Mouse (Mus musculus) forebrain, embryonic 13.5 days (tissue): ENCODE data around the gene Efna2. TPM values are rescaled to one million over a fixed set of nuclear protein-coding genes. Genes with fewer than 3 reads are reported as not detected.
"Not testable (repeated sequence)": the region's sequence is repeated elsewhere in the genome, so short reads cannot be mapped to it uniquely, and the experiment has no call there.

Experiments
- ATAC-seq: fragments of 200-750 bp; cut with Nextera tagmentation; 2 replicates; pipeline ENCODE4 v1.8.0; 2017
- H3K27ac ChIP-seq: fragments of 300-500 bp; sonication (generic); 2 replicates; pipeline ENCODE4 v1.5.1; 2015; ENCODE audit warnings: inconsistent platforms, mild to moderate bottlenecking, moderate library complexity
- H3K27me3 ChIP-seq: fragments of 300-500 bp; sonication (generic); 2 replicates; pipeline ENCODE4 v1.6.1; 2015; ENCODE audit warnings: mild to moderate bottlenecking, inconsistent platforms
- H3K36me3 ChIP-seq: fragments of 300-500 bp; sonication (generic); 2 replicates; pipeline ENCODE4 v1.6.1; 2015; ENCODE audit warnings: mild to moderate bottlenecking, inconsistent platforms; ENCODE audit not compliant: poor library complexity, severe bottlenecking
- H3K4me1 ChIP-seq: fragments of 300-500 bp; sonication (generic); 2 replicates; pipeline ENCODE4 v1.6.1; 2015; ENCODE audit warnings: inconsistent platforms
- H3K4me2 ChIP-seq: fragments of 300-500 bp; sonication (generic); 2 replicates; pipeline ENCODE4 v1.6.1; 2015; ENCODE audit warnings: inconsistent platforms, mild to moderate bottlenecking, moderate library complexity
- H3K4me3 ChIP-seq: fragments of 300-500 bp; sonication (generic); 2 replicates; pipeline ENCODE4 v1.5.1; 2015; ENCODE audit warnings: mild to moderate bottlenecking, inconsistent platforms
- H3K9ac ChIP-seq: fragments of 300-500 bp; sonication (generic); 2 replicates; pipeline ENCODE4 v1.6.1; 2015; ENCODE audit warnings: mild to moderate bottlenecking, inconsistent platforms
- H3K9me3 ChIP-seq: fragments of 300-500 bp; sonication (generic); replicated peaks from 2 replicates; pipeline ENCODE4 v1.6.1; 2016; ENCODE audit warnings: inconsistent platforms
- WGBS: fragments of 180-500 bp; shearing (Covaris S2); methylation state at CpG from one replicate; pipeline ENCODE4 v1.1.7; 2015; 5-methylcytosine and 5-hydroxymethylcytosine counted together
- polyA plus RNA-seq: library from polyadenylated mRNA; unstranded; fragments of >200 nt; fragmentation: Nextera tagmentation; extraction: Ambion mirVana; gene quantifications from 2 replicates; pipeline ENCODE4 v1.2.1, GENCODE M21; 2015

Efna2 gene
- polyA plus RNA-seq, 1 experiment from 2014 or later, result 19.5 TPM

DNA sequence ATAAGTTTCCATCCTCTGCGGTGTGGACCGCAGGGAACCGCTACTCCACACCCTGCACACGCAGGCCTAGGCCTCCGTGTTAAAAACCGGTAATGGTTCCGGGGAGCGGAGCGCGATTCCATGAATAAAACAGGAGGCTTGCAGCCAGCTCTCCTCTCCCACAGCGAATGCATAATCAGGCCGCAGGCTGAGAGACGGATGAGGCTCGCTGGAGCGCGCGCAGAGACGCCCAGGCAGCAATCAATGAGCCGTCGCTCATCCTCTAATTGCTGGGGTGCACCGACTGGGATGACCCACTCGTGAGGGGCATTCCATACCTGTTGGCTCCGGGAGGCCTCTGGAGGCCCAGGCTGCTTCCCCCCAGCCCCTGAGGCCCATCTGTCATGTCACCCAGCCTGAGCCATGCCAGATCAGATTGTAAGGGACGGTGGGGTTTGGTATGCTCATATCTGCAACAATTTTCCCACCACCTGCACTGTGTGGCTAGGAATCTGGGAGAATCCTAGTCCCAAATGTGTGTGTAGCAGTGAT is 29.6 kb downstream of the Efna2 start:
- Histone ChIP-seq H3K4me3 (peak overlapping the region; percentile 21; the same call in 1 of the 2 replicates), H3K4me1 (peaks cover 34% of the 10 kb centered on the region), H3K36me3 (no peaks in the 10 kb centered on the region), H3K27ac (peak overlapping the region; percentile 82), H3K27me3 (no peaks in the 10 kb centered on the region), H3K4me2 (peak overlapping the region; percentile 52), H3K9me3 (no peaks in the 10 kb centered on the region), H3K9ac (peak overlapping the region; percentile 58)
- ATAC-seq, result peak; percentile 76
- WGBS, result 3% methylated on average over 24 of the region's 24 CpGs

DNA sequence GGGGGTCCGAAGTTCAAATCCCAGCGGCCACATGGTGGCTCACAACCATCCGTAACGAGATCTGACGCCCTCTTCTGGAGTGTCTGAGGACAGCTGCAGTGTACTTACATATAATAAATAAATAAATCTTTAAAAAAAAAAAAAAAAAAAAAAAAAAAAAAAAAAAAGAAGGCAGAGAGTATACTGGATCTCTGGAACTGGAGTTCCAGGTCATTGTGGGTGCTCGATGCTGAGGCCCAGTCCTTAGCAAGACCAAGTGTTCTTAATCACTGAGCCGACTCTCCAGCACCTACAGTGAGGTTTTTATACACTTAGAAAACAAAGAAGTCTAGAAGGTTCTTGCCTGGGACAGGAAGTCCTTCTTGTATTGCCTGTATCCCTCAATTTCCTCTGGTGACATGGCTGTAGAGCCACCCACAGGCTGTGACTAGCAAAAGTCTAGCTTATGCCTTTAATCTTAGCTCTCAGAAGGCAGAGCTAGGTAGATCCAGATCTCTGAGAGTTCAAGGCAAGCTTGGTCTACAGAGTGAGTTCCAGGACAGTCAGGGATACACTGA is 32.3 kb downstream of the Efna2 start:
- not testable (repeated sequence) for H3K36me3 ChIP-seq, H3K4me3 ChIP-seq, H3K9ac ChIP-seq, H3K9me3 ChIP-seq, H3K4me2 ChIP-seq, ATAC-seq, H3K27me3 ChIP-seq, H3K27ac ChIP-seq
- peaks cover 41% of the 10 kb centered on the region for H3K4me1 ChIP-seq
- WGBS, result 72% methylated on average over 7 of the region's 7 CpGs

DNA sequence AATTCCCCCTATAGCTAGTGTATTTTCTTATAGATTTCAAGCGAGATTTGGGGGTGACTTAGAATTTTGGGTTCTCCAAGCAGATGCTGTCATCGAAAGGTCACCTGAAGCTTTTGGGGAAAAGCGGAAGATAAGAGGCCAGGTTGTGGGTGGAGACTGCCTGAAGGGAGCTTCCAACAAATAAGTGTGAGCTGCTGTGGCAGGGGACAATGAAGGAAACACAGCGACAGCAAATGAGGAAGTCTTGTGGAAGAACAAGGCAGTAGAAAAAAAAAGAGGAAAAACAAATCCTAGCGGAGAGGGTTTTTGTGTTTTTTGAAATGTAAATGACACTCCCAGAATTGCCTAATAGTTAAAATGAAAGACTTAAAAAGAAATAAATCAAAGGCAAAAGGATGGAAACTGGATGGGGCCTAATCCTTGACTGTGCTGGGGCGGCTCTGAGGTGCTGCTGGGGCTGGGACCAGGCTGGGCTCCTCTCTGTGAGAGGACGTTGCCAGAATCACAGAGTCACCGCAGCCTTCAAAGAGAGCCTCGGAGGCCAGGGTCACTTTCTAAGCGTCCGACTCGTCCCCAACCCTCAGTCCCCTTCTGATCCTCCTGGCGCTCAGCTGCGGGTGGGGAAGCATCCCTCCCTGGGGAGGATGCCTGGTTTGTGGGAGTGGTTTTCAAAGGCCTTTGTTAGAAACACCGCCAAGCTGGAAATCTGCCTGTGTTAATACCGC is 35.9 kb downstream of the Efna2 start:
- no peaks in the 10 kb centered on the region for H3K9me3 ChIP-seq
- H3K27ac ChIP-seq, result peak overlapping the region; percentile 8
- ATAC-seq, result no peak
- no peaks in the 10 kb centered on the region for H3K36me3 ChIP-seq
- H3K4me3 ChIP-seq, result no peak overlapping the region
- peak overlapping the region; percentile 24; the same call in 1 of the 2 replicates for H3K4me2 ChIP-seq
- no peaks in the 10 kb centered on the region for H3K27me3 ChIP-seq
- H3K4me1 ChIP-seq, result peaks cover 16% of the 10 kb centered on the region
- 10% methylated on average over 16 of the region's 16 CpGs for WGBS
- H3K9ac ChIP-seq, result peak overlapping the region; percentile 52

DNA sequence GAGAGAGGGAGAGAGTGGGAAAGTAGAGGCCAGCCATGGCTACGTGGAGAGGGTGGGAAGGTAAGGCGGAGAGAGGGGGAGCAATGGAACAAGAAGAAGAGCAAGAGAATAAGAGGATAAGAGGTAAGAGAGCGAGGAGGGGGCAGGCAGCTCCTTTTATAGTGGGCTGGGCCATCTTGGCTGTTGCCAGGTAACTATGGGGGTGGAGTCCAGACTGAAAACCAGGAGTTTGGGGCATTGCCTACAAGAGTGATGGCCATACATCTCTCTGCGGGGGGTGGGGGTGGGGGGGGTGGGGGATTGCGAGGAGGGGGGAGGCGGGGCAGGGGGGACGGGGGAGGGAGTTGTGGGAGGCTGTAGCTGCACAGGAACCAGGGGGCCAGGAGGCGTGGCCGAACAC is 41.4 kb downstream of the Efna2 start:
- Histone ChIP-seq H3K36me3 (no peaks in the 10 kb centered on the region), H3K27ac (no peak overlapping the region; the same call in 1 of the 2 replicates), H3K9ac (no peak overlapping the region), H3K4me2 (no peak overlapping the region), H3K4me1 (peaks cover 11% of the 10 kb centered on the region), H3K4me3 (no peak overlapping the region), H3K9me3 (no peaks in the 10 kb centered on the region), H3K27me3 (no peaks in the 10 kb centered on the region)
- 35% methylated on average over 5 of the region's 9 CpGs for WGBS
- ATAC-seq, result no peak

DNA sequence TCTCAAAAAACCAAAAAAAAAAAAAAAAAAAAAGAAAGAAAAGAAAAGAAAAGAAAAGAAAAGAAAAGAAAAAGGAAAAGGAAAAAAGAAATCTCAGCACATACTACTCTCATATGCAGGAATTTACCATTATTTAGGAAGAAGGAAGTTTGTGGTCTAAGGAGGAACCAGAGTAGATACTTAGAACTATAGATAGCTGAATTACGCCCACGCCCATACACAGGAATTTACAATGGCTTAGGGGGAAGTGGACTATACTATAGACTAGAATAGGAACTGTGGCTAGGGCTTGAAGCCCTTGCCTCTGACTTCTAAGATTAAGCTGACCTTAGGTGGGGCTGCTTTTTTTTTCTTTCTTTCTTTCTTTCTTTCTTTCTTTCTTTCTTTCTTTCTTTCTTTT is 43.9 kb downstream of the Efna2 start:
- 93% methylated on average over 2 of the region's 2 CpGs for WGBS
- peaks cover 24% of the 10 kb centered on the region for H3K4me1 ChIP-seq
- not testable (repeated sequence) for H3K4me3 ChIP-seq, H3K9me3 ChIP-seq, H3K27me3 ChIP-seq, ATAC-seq, H3K27ac ChIP-seq, H3K9ac ChIP-seq, H3K36me3 ChIP-seq, H3K4me2 ChIP-seq

DNA sequence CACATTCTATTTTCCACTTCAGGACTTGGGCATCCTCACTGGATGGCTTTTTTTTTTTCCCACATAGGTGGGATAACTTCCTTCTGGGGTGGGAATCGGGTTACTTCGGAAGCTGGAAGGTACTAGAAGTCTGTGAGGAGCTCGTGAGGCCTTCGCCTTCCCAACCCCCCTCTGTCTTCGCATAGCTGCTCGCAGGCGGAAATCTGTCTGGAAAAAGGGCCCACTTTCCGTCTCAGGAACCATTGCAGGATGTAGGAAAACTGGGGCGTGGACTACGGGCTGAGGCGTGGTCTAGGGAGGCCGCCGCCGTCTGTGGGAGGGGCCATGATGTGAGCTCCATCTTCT is 46.8 kb downstream of the Efna2 start:
- no peak for ATAC-seq
- H3K4me3 ChIP-seq, result peak overlapping the region; percentile 84
- H3K27ac ChIP-seq, result peak overlapping the region; percentile 95
- H3K9ac ChIP-seq, result peak overlapping the region; percentile 43; the same call in 1 of the 2 replicates
- H3K27me3 ChIP-seq, result no peaks in the 10 kb centered on the region
- H3K9me3 ChIP-seq, result no peaks in the 10 kb centered on the region
- peak overlapping the region; percentile 93 for H3K4me2 ChIP-seq
- 1% methylated on average over 14 of the region's 14 CpGs for WGBS
- peaks cover 46% of the 10 kb centered on the region for H3K4me1 ChIP-seq
- H3K36me3 ChIP-seq, result peaks cover 17% of the 10 kb centered on the region

DNA sequence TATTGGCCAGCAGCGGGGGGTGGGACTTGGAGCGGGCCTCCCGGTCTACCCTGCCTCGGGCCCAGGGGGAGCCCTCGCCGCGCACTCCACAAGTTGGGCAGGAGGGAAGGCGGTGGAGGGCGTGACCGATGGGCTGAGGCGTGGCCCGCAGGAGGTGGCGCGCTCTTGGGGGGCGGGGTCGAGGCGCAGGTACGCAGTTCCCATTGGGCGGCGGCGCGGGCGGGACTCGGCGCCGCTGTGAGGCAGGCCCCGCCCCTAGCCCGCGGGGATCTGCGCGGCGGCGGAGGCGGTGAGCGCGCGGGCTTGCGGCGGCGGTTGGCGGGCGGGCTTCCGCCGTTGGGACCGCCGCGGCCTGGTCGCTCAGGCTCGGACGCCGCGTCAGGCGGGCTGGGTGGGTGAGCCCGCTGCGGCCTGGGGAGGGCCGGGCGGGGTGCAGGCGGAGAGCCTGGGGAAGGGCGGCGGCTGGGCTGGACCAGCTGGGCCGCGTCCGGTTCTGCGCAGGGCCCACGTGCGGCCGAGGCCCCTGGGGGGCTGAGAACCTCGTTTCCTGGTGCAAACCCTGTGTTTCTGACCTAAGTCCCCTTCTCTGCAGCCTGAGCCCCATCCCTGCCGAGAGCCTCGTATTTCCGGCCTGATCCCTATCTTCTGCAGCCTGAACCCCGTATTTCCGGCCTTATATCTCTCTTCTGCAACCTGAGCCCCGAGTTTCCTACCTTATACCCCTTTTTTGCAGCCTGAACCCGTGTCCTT is 47.3 kb downstream of the Efna2 start, which contains the start of gene Mum1:
Mum1 (plus strand) TSS at position 19 of the 750 bp plus-strand sequence.
- peaks cover 46% of the 10 kb centered on the region for H3K4me1 ChIP-seq
- ATAC-seq, result peak; percentile 97

DNA sequence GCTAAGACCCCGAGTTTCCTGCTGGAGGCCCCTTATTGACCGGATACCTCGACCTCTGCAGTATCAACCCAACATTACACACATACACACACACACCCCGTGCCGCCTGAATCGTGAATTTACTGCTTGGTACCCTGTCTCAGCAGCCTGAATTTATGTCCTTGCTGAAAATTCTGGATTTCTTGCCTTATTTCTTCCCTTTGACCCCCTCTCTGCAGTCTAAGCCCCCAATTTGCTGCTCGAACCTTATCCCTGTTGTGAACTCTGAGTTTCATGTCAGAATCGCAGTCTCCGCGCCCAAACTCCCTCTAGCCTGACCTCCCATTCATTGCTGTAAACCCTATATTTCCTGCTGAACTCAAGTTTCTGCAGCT is 47.9 kb downstream of the Efna2 start:
- peak overlapping the region; percentile 84 for H3K4me3 ChIP-seq
- WGBS, result 8% methylated on average over 10 of the region's 10 CpGs
- peaks cover 41% of the 10 kb centered on the region for H3K4me1 ChIP-seq
- H3K27ac ChIP-seq, result peak overlapping the region; percentile 95
- peak overlapping the region; percentile 98 for H3K9ac ChIP-seq
- H3K4me2 ChIP-seq, result peak overlapping the region; percentile 93
- no peaks in the 10 kb centered on the region for H3K27me3 ChIP-seq
- H3K9me3 ChIP-seq, result no peaks in the 10 kb centered on the region
- no peak; the same call in 1 of the 2 replicates for ATAC-seq
- H3K36me3 ChIP-seq, result peaks cover 26% of the 10 kb centered on the region

More for the DNA sequence above, 47.3 kb downstream of the Efna2 start, which contains the start of gene Mum1:
- H3K27me3 ChIP-seq, result no peaks in the 10 kb centered on the region
- H3K4me2 ChIP-seq, result peak within 1 kb of the TSS; percentile 93
- peak within 1 kb of the TSS; percentile 95 for H3K27ac ChIP-seq
- H3K36me3 ChIP-seq, result peaks cover 21% of the 10 kb centered on the region
- H3K9me3 ChIP-seq, result no peaks in the 10 kb centered on the region
- H3K4me3 ChIP-seq, result peak within 1 kb of the TSS; percentile 84
- under 1% methylated on average over 34 of the region's 75 CpGs for WGBS
- H3K9ac ChIP-seq, result peak within 1 kb of the TSS; percentile 98

DNA sequence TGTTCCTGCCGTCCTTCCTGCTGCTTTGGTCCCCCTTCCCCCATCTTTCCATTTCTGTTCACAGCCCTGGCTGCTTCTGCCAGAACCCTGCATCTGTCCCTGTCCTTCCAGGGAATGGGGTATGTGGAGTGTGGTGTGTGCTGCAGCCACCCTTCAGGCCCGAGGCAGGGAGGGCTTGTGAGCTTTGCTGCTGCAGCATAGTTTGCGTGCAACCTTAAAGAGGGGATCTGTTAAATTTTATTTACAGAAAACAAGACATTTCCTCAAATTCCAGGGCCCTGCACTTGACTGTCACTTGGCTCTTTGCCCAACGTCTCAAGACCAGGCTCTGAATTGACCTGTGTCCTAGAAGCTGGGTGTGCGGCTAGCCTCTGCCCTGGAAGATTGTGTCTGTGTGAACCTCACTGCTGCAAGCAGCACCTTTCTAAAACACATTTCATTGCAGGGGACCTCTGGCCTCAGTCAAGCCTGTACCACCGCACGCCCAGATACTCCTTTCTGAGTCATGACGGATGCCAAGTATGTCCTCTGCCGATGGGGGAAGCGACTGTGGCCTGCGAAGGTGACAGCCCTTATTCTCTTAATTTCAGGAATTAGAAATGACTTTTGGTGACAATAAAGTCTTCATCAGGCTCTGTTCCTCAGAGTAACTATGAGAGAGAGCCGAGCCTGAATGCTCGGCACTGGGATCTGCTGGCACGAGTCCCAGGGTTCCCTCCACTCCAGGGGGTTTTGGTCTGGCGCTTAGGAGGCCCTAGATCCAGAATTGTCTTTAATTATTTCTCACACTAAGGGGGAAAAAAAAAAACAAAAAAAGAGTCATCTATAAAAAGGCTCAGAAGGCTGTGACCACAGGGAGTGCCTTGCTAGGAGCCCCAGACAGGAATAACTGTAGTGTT is 48.8 kb downstream of the Efna2 start:
- H3K27ac ChIP-seq, result peak overlapping the region; percentile 95
- no peaks in the 10 kb centered on the region for H3K27me3 ChIP-seq
- peaks cover 36% of the 10 kb centered on the region for H3K36me3 ChIP-seq
- peak overlapping the region; percentile 98 for H3K9ac ChIP-seq
- peak overlapping the region; percentile 84 for H3K4me3 ChIP-seq
- WGBS, result 38% methylated on average over 15 of the region's 15 CpGs
- H3K4me2 ChIP-seq, result peak overlapping the region; percentile 93
- no peaks in the 10 kb centered on the region for H3K9me3 ChIP-seq
- peaks cover 51% of the 10 kb centered on the region for H3K4me1 ChIP-seq
- no peak for ATAC-seq

DNA sequence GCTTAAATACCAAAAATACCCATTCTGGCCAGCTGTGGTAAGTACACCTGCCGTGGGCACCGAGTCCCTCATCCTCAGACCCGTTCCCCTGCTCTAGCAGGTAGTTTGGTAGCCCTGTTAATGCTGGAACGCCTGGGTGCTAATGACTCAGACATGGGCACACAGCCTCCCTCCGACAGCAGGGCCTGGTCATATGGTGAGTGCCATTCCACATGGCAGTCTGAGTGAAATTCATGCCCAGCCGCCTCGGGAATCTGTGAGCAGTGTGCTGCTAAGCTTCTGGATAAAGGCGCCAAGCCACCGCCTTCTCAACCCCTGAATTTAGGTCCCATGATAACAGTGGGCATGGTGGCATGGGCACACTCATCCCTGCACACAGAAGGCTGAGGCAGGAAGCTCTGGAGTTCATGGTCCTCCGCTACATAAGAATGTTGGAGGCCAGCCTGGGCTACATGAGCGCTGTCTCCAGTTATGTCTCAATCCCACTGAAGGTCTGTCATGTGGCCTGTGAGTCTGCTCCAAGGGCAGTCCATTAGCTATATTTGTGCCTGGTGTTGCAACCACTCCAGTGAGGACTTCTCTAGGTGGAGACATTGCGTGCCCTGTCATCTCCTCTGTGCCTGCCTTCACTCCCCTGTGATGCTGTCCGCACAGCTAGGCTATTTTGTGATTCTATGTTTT is 57.0 kb downstream of the Efna2 start:
- Histone ChIP-seq H3K27ac (no peak overlapping the region), H3K27me3 (no peaks in the 10 kb centered on the region), H3K9ac (no peak overlapping the region), H3K9me3 (no peaks in the 10 kb centered on the region), H3K36me3 (peaks cover 98% of the 10 kb centered on the region), H3K4me3 (no peak overlapping the region), H3K4me2 (no peak overlapping the region), H3K4me1 (peaks cover 22% of the 10 kb centered on the region)
- 96% methylated on average over 13 of the region's 13 CpGs for WGBS
- no peak for ATAC-seq

DNA sequence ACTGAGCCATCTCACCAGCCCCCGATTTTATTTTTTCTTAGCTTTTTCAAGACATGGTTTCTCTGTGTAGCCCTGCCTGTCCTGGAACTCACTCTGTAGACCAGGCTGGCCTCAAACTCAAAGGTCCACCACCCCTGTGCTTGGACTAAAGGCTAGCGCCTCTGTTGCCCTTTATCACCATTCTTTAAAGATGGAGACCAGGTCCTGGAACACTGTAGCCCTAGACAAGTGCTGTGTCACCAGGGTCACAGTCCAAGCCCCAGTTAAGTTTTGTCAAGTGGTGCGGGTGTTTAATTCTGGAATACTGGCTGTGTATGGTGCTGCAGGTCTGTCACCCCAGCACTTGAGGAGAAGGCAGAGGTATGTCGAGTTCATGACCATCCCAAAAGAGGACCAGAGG is 57.7 kb downstream of the Efna2 start:
- H3K36me3 ChIP-seq, result peaks cover 97% of the 10 kb centered on the region
- peaks cover 26% of the 10 kb centered on the region for H3K4me1 ChIP-seq

More for the DNA sequence above, 57.7 kb downstream of the Efna2 start:
- Histone ChIP-seq H3K27me3 (no peaks in the 10 kb centered on the region), H3K27ac (no peak overlapping the region), H3K4me3 (no peak overlapping the region), H3K4me2 (no peak overlapping the region), H3K9ac (no peak overlapping the region), H3K9me3 (no peaks in the 10 kb centered on the region)
- no peak for ATAC-seq
- WGBS, result 97% methylated on average over 4 of the region's 4 CpGs
